Mouse (Mus musculus): ENCODE data around the gene Tex38.

DNA sequence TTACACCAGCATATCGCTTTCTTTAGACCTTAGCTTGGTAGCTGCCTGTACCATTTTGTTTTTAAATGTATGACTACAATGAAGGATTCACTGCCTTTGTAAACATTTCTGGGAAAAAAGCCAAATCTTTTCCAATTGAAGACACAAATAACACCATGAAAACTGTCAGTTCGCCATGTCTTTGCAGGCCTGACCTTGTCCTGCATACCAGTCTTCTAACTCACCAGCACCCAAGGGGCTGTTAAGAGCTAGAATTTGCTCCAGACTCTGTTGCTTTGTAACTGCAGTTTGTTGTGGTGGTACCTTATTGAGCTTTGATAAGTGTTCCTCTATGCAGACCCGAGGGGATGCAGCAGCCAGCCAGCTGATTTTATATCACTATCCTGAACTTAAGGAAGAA lies 19.2 kb upstream of the Tex38 start:
- TF ChIP-seq CTCF (IDR thresholded peaks at IDR 0.05; ENCODE audit: low read depth, low read length) (no peak), POLR2A (IDR thresholded peaks at IDR 0.05; ENCODE audit: borderline replicate concordance, low read depth, low read length) (no peak)
